Mouse (Mus musculus) kidney, adult 2 months (tissue): Measurements from ENCODE around the gene Lix1l. TPM values are rescaled to one million over a fixed set of nuclear protein-coding genes. Genes with fewer than 3 reads are reported as not detected.

ENCODE experiments used
- DNase-seq: peaks from one replicate; pipeline ENCODE4 v3.0.0; 2021
- H3K27ac ChIP-seq: fragments of 200-500 bp; 2 replicates; pipeline ENCODE4 v1.5.1; 2012; ENCODE audit warnings: low read depth, low read length, control low read depth, inconsistent platforms; ENCODE audit not compliant: insufficient read depth
- H3K27me3 ChIP-seq: fragments of 200-500 bp; replicated peaks from 2 replicates; pipeline ENCODE4 v1.6.1; 2012; ENCODE audit warnings: mild to moderate bottlenecking, moderate library complexity, low read length, inconsistent platforms; ENCODE audit not compliant: control insufficient read depth, insufficient read depth
- H3K36me3 ChIP-seq: fragments of 200-500 bp; 2 replicates; pipeline ENCODE4 v1.6.1; 2012; ENCODE audit warnings: mild to moderate bottlenecking, moderate library complexity, low read length, inconsistent platforms; ENCODE audit not compliant: control insufficient read depth, insufficient read depth
- H3K4me1 ChIP-seq: fragments of 200-500 bp; 2 replicates; pipeline ENCODE4 v1.6.1; 2011; ENCODE audit warnings: low read length; ENCODE audit not compliant: control insufficient read depth, insufficient read depth
- H3K4me3 ChIP-seq: fragments of 200-500 bp; 2 replicates; pipeline ENCODE4 v1.5.1; 2011; ENCODE audit warnings: mild to moderate bottlenecking, low read depth, low read length, control low read depth; ENCODE audit not compliant: insufficient read depth
- CTCF ChIP-seq: fragments of 200-500 bp; conservative IDR thresholded peaks from 2 replicates; pipeline ENCODE4 v1.5.1; 2011; ENCODE audit warnings: low read depth, mild to moderate bottlenecking, control low read depth, low read length, moderate library complexity, mixed read lengths; ENCODE audit not compliant: insufficient read depth, insufficient read length
- POLR2A ChIP-seq: fragments of 200-500 bp; IDR thresholded peaks from one replicate; pipeline ENCODE4 v1.6.1; 2011; ENCODE audit warnings: low read depth, low read length, control low read depth
- WGBS: fragments of 180-500 bp; shearing (Covaris S2); methylation state at CpG from one replicate; pipeline ENCODE4 v1.1.7; 2018; 5-methylcytosine and 5-hydroxymethylcytosine counted together
- polyA plus RNA-seq: library from polyadenylated mRNA; depleted of rRNA; stranded (reverse); fragments of >200 nt; gene quantifications from 2 replicates; pipeline ENCODE4 v1.2.3, GENCODE M21; 2012

Gene Lix1l
- polyA plus RNA-seq, 1 experiment = 9.6 TPM

- 1% methylated on average over 40 of the region's 40 CpGs for WGBS
- peak; percentile 10 for DNase-seq
- peak overlapping the region; percentile 31 for H3K4me3 ChIP-seq
- no peaks in the 10 kb centered on the region for H3K36me3 ChIP-seq
- 0 out of 2 replicates have a peak, but pooled peaks cover 2% of the 10 kb centered on the region for H3K4me1 ChIP-seq
- 0 out of 2 replicates have a peak, but pooled peaks cover 1% of the 10 kb centered on the region for H3K27me3 ChIP-seq
- TF ChIP-seq CTCF (no peak), POLR2A (no peak)
- H3K27ac ChIP-seq = no peak overlapping the region
Measured at GRCm38 (mm10) chr3:96597435-96597891, 3.5 kb upstream of the Lix1l start.

- H3K4me1 ChIP-seq = no peaks in the 10 kb centered on the region
- no peak overlapping the region for H3K27ac ChIP-seq
- peak; percentile 78 for DNase-seq
- 7% methylated on average over 54 of the region's 54 CpGs for WGBS
- no peaks in the 10 kb centered on the region for H3K36me3 ChIP-seq
- TF ChIP-seq CTCF = no peak
- no peak for TF ChIP-seq POLR2A
- peak overlapping the region; percentile 31 for H3K4me3 ChIP-seq
- 0 out of 2 replicates have a peak, but pooled peaks cover 1% of the 10 kb centered on the region for H3K27me3 ChIP-seq
Measured at GRCm38 (mm10) chr3:96598156-96599068, 2.5 kb upstream of the Lix1l start.

GRCm38 (mm10) chr3:96599069-96599393 lies 1.9 kb upstream of the Lix1l start:
- H3K27me3 ChIP-seq = 0 out of 2 replicates have a peak, but pooled peaks cover 1% of the 10 kb centered on the region
- no peaks in the 10 kb centered on the region for H3K36me3 ChIP-seq
- no peaks in the 10 kb centered on the region for H3K4me1 ChIP-seq
- WGBS = 82% methylated on average over 8 of the region's 8 CpGs
- TF ChIP-seq CTCF = no peak
- TF ChIP-seq POLR2A = no peak
- no peak overlapping the region for H3K27ac ChIP-seq
- no peak for DNase-seq
- no peak overlapping the region for H3K4me3 ChIP-seq

- H3K4me3 ChIP-seq = no peak overlapping the region
- TF ChIP-seq POLR2A = no peak
Measured at GRCm38 (mm10) chr3:96599411-96599810, 1.5 kb upstream of the Lix1l start.

GRCm38 (mm10) chr3:96601251-96601787 lies 370 bp downstream of the Lix1l start:
- no peaks in the 10 kb centered on the region for H3K4me1 ChIP-seq
- 3% methylated on average over 39 of the region's 40 CpGs for WGBS
- TF ChIP-seq CTCF (no peak), POLR2A (peak; percentile 35)
- H3K27ac ChIP-seq = peak overlapping the region; percentile 61; the same call in 1 of the 2 replicates
- peak; percentile 83 for DNase-seq
- 0 out of 2 replicates have a peak, but pooled peaks cover 1% of the 10 kb centered on the region for H3K27me3 ChIP-seq
- H3K36me3 ChIP-seq = no peaks in the 10 kb centered on the region
- H3K4me3 ChIP-seq = peak overlapping the region; percentile 62

More at GRCm38 (mm10) chr3:96599411-96599810, 1.5 kb upstream of the Lix1l start:
- DNase-seq = no peak
- Histone ChIP-seq H3K27ac (no peak overlapping the region), H3K36me3 (no peaks in the 10 kb centered on the region), H3K4me1 (no peaks in the 10 kb centered on the region), H3K27me3 (0 out of 2 replicates have a peak, but pooled peaks cover 1% of the 10 kb centered on the region)
- 97% methylated on average over 3 of the region's 3 CpGs for WGBS

GRCm38 (mm10) chr3:96601941-96602703 lies 1.2 kb downstream of the Lix1l start:
- Histone ChIP-seq H3K27me3 (0 out of 2 replicates have a peak, but pooled peaks cover 1% of the 10 kb centered on the region), H3K27ac (peak overlapping the region; percentile 61), H3K4me1 (no peaks in the 10 kb centered on the region), H3K36me3 (no peaks in the 10 kb centered on the region), H3K4me3 (no peak overlapping the region; the same call in 1 of the 2 replicates)
- peak; percentile 43 for DNase-seq
- 36% methylated on average over 10 of the region's 10 CpGs for WGBS
- TF ChIP-seq CTCF (no peak), POLR2A (no peak)

GRCm38 (mm10) chr3:96602704-96603084 lies 1.7 kb downstream of the Lix1l start:
- no peak for DNase-seq
- H3K4me3 ChIP-seq = no peak overlapping the region
- H3K27ac ChIP-seq = peak overlapping the region; percentile 49; the same call in 1 of the 2 replicates
- no peaks in the 10 kb centered on the region for H3K4me1 ChIP-seq
- H3K36me3 ChIP-seq = no peaks in the 10 kb centered on the region
- 0 out of 2 replicates have a peak, but pooled peaks cover 1% of the 10 kb centered on the region for H3K27me3 ChIP-seq
- no peak for TF ChIP-seq POLR2A
- TF ChIP-seq CTCF = no peak
- 17% methylated on average over 5 of the region's 5 CpGs for WGBS
